Mouse (Mus musculus) embryonic fibroblast, embryonic 13.5 days (primary cell): ENCODE results near the gene Cebpb.

ENCODE experiments used
- CTCF ChIP-seq: IDR thresholded peaks from 2 replicates; pipeline ENCODE4 v1.5.1; 2011; ENCODE audit warnings: mild to moderate bottlenecking, control low read depth, low read length, moderate library complexity, borderline replicate concordance; ENCODE audit not compliant: insufficient read depth
- POLR2A ChIP-seq: IDR thresholded peaks from 2 replicates; pipeline ENCODE4 v1.6.1; 2011; ENCODE audit warnings: low read depth, mild to moderate bottlenecking, control low read depth, low read length, moderate library complexity

- TF ChIP-seq CTCF (no peak), POLR2A (peak; percentile 50)
These were observed 945 bp downstream of the Cebpb start, which contains the start of gene Tmem189 for GRCm38 (mm10) chr2:167689501-167690218.
